Mouse (Mus musculus) heart, adult 2 months (tissue): Measurements from ENCODE around the gene Nup133. TPM values are rescaled to one million over a fixed set of nuclear protein-coding genes. Genes with fewer than 3 reads are reported as not detected.

Source experiments
- DNase-seq, 2 experiments: peaks; one replicate each; pipeline ENCODE4 v3.0.0; 2021
- H3K27ac ChIP-seq: fragments of 200-600 bp; 2 replicates; pipeline ENCODE4 v1.8.1; 2022
- H3K27me3 ChIP-seq: fragments of 200-500 bp; 2 replicates; pipeline ENCODE4 v1.6.1; 2012; ENCODE audit warnings: mild to moderate bottlenecking, low read length, inconsistent platforms, mixed read lengths; ENCODE audit not compliant: control insufficient read depth, insufficient read depth
- H3K36me3 ChIP-seq: fragments of 200-500 bp; 2 replicates; pipeline ENCODE4 v1.6.1; 2012; ENCODE audit warnings: low read length, inconsistent platforms; ENCODE audit not compliant: control insufficient read depth, insufficient read depth
- H3K4me1 ChIP-seq: fragments of 200-500 bp; 2 replicates; pipeline ENCODE4 v1.6.1; 2011; ENCODE audit warnings: low read length; ENCODE audit not compliant: control insufficient read depth, insufficient read depth
- H3K4me3 ChIP-seq: fragments of 200-600 bp; 2 replicates; pipeline ENCODE4 v1.8.1; 2022
- H3K79me2 ChIP-seq: fragments of 200-500 bp; replicated peaks from 2 replicates; pipeline ENCODE4 v1.6.1; 2012; ENCODE audit warnings: mild to moderate bottlenecking, inconsistent platforms, low read length, moderate library complexity, mixed read lengths; ENCODE audit not compliant: control insufficient read depth, insufficient read depth
- H3K9ac ChIP-seq: fragments of 200-500 bp; 2 replicates; pipeline ENCODE4 v1.6.1; 2012; ENCODE audit warnings: low read depth, mild to moderate bottlenecking, control low read depth, inconsistent platforms, low read length, mixed read lengths
- CTCF ChIP-seq: fragments of 200-600 bp; IDR thresholded peaks from 2 replicates; pipeline ENCODE4 v1.8.1; 2022; ENCODE audit warnings: antibody characterized with exemption, mild to moderate bottlenecking, moderate library complexity
- EP300 ChIP-seq: fragments of 200-500 bp; IDR thresholded peaks from 2 replicates; pipeline ENCODE4 v1.6.1; 2011; ENCODE audit warnings: low read depth, low read length, control low read depth; ENCODE audit not compliant: insufficient read depth
- POLR2A ChIP-seq: fragments of 200-500 bp; IDR thresholded peaks from 2 replicates; pipeline ENCODE4 v1.6.1; 2011; ENCODE audit warnings: mild to moderate bottlenecking, low read depth, low read length, control low read depth; ENCODE audit not compliant: insufficient read depth
- WGBS: fragments of 180-500 bp; shearing (Covaris S2); methylation state at CpG from one replicate; pipeline ENCODE4 v1.1.7; 2018; 5-methylcytosine and 5-hydroxymethylcytosine counted together
- intact Hi-C: fragments of 180-260 bp; cut with DNase I; formaldehyde crosslinking; loops from one replicate; pipeline ENCODE4 v1.15.1; 2025
- polyA plus RNA-seq: library from polyadenylated mRNA; depleted of rRNA; stranded (reverse); fragments of >200 nt; gene quantifications from 2 replicates; pipeline ENCODE4 v1.2.3, GENCODE M21; 2012
- total RNA-seq, 2 experiments: library from RNA; stranded (reverse); gene quantifications; 2 replicates each; pipeline ENCODE4 v1.2.3; 2021

Nup133 gene
- total and polyA plus RNA-seq, 3 experiments, result 7.2 to 10.8 (median 9.9) TPM

DNA sequence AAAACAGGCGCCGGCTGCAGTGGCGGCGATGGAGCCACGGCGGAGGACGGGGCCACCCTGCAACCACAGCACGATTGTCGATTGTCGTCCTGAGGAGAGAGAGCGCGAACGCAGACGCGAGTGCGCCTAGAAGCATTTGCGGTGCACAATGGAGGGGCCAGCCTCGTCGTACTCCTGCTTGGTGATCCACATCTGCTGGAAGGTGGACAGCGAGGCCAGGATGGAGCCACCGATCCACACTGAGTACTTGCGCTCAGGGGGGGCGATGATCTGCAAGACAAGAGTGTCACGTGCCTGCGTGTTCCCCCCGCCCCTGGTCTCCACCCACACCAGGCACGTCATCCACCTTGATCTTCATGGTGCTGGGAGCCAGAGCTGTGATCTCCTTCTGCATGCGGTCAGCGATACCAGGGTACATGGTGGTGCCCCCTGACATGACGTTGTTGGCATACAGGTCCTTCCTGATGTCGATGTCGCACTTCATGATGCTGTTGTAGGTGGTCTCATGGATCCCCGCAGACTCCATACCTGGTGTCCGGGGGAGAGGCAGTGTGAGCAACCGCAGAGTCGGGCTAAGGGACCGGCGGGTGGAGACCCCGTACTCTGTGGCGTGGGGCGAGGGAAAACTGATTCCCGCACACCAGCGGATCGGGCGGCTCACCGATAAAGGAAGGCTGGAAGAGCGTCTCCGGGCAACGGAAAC, 57.0 kb downstream of the Nup133 start:
- Histone ChIP-seq H3K4me3 (no peak overlapping the region), H3K9ac (no peak overlapping the region), H3K79me2 (no peaks in the 10 kb centered on the region), H3K27ac (no peak overlapping the region), H3K27me3 (peaks cover 7% of the 10 kb centered on the region), H3K4me1 (no peaks in the 10 kb centered on the region), H3K36me3 (no peaks in the 10 kb centered on the region)
- 8% methylated on average over 49 of the region's 49 CpGs for WGBS
- no peak for TF ChIP-seq EP300
- no peak for TF ChIP-seq POLR2A
- TF ChIP-seq CTCF, result no peak
- DNase-seq, result no peak
- intact Hi-C loops, result no loop called here

DNA sequence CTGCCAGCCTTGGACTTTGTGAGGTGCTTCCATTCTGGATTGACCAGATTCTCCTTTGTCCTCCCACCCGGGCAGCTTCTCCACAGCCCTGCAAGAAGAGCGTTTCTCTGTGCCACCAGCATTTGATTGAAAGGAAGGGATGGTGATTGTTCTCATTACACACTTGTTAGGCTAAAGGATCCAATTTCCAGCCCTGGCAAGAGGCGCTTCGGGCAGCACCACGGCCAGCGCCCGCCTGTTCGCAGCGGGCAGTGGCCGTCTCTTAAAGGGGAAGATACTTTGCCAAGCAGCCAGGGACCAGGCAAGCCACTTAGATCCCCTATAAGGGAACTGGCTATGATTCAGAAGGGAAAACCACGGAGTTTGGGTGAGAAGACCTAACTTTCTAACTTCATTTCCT, 57.8 kb downstream of the Nup133 start:
- DNase-seq, result peak; percentile 17 to 47
- Histone ChIP-seq H3K27ac (no peak overlapping the region), H3K4me3 (no peak overlapping the region), H3K79me2 (no peaks in the 10 kb centered on the region), H3K4me1 (no peaks in the 10 kb centered on the region), H3K36me3 (no peaks in the 10 kb centered on the region), H3K27me3 (peaks cover 7% of the 10 kb centered on the region), H3K9ac (no peak overlapping the region)
- intact Hi-C loops, result no loop called here
- 1% methylated on average over 11 of the region's 11 CpGs for WGBS
- TF ChIP-seq POLR2A (no peak), CTCF (no peak), EP300 (no peak)

DNA sequence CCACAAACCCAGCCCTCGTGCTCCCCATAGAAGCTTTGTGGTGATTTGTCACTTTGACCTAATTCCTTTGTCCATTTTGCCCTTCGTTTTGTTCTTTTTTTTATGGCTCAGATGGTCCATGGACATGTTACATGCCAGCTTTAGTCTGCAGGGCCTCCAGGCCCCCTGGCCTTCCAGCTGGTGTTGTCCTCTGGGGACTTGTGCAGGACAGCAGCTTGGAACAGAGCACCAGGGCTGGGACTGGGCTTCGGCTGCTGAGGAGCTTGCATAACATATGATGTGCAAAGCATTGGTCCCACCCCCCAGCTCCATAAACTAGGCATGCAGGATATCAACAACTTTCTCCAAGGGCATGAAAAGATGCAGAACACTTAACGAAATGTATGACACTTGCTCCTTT, 59.3 kb downstream of the Nup133 start:
- no peak overlapping the region for H3K9ac ChIP-seq
- peaks cover 7% of the 10 kb centered on the region for H3K27me3 ChIP-seq
- intact Hi-C loops, result no loop called here
- H3K79me2 ChIP-seq, result no peaks in the 10 kb centered on the region
- H3K4me1 ChIP-seq, result no peaks in the 10 kb centered on the region
- TF ChIP-seq EP300 (no peak), CTCF (no peak), POLR2A (no peak)
- 57% methylated on average over 4 of the region's 4 CpGs for WGBS
- no peaks in the 10 kb centered on the region for H3K36me3 ChIP-seq
- DNase-seq, result no peak
- H3K27ac ChIP-seq, result no peak overlapping the region
- H3K4me3 ChIP-seq, result no peak overlapping the region

DNA sequence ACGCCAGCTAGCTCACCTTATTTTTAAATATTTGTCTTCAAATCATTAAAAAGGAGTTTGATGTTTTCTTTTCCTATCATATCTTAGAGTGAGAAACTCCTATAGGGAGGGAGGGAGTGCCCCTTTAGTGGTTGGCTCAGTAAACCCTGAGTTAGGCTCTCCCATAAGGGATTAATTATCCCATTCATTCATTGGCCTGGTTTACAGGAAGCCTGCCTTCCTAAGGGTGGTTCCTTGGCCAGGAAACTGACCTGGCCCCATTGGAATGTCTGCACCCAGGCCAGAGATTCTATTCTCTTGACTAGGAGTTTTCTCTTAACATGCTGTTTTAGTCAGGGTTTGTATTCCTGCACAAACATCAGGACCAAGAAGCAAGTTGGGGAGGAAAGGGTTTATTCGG, 61.1 kb downstream of the Nup133 start:
- WGBS, result 61% methylated on average over 2 of the region's 2 CpGs
- no peak overlapping the region for H3K9ac ChIP-seq
- H3K27me3 ChIP-seq, result peaks cover 7% of the 10 kb centered on the region
- no peak for DNase-seq
- no peak overlapping the region for H3K27ac ChIP-seq
- H3K4me3 ChIP-seq, result no peak overlapping the region
- TF ChIP-seq EP300 (no peak), POLR2A (no peak), CTCF (no peak)
- H3K36me3 ChIP-seq, result no peaks in the 10 kb centered on the region
- intact Hi-C loops, result no loop called here
- H3K79me2 ChIP-seq, result no peaks in the 10 kb centered on the region
- no peaks in the 10 kb centered on the region for H3K4me1 ChIP-seq

DNA sequence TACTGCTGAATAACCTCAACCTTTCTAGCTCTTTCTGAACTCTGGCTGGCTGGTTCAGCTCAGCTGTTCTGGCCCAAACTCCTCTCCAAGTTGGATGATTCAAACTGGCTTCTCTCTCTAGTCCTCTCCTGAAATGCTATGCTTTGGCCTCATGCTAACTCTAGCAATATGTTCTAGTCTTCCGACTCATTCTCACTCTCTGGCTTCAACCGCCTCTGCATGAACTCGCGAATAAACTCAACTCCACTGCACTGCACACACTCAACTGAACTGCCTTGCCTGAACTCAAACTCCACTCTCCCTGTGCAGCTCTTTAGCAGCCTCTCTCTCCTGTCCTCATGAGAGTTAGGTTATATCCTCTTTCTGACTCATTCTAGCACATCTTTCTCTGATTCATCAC, 61.9 kb downstream of the Nup133 start:
- peaks cover 4% of the 10 kb centered on the region for H3K27me3 ChIP-seq
- no peak overlapping the region for H3K27ac ChIP-seq
- no peak overlapping the region for H3K9ac ChIP-seq
- intact Hi-C loops, result no loop called here
- no peaks in the 10 kb centered on the region for H3K79me2 ChIP-seq
- H3K36me3 ChIP-seq, result no peaks in the 10 kb centered on the region
- no peak for DNase-seq
- TF ChIP-seq POLR2A, result no peak
- H3K4me3 ChIP-seq, result no peak overlapping the region
- no peaks in the 10 kb centered on the region for H3K4me1 ChIP-seq
- 93% methylated on average over 4 of the region's 4 CpGs for WGBS

DNA sequence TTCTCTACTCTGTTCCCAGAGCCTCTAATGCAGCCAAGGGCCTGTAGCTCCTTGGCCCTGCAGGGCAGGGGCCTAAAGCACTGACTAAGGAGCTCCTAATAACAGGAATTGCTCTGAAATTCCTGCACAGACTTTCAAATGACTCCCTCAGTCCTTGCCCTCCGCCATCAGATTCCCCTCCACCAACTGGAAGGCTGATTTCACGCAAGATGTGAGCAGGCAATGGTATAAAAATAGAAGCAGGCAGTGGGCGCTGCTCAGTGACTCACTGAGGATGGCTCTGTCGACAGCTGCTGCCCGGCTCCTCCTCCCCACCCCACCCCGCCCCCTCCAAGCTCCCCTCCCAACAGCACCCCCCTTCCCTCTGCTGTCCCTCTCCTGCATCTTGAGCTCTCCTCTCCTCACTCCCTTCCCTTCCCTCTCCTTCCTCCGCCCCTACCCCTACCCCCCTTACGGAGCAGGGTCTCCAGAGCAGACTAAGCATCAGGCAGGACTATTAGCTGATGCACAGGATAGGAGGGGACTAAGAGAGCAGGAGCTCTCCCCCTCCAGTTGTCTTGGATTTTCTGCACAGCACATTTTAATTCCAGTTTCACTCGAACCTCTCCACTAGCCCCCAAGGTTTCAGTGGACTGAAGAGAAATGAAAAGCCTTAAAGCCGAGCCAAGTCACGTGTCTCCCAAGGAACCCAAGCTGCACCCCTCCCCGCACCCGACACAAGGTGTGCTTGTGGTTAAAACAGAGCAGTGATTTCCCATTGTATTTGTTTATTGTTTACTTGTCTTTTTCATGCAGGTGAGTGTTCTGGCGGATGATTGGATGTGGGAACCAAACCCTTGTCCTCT, 64.1 kb downstream of the Nup133 start:
- H3K27me3 ChIP-seq, result no peaks in the 10 kb centered on the region
- no peak overlapping the region for H3K27ac ChIP-seq
- 9% methylated on average over 14 of the region's 14 CpGs for WGBS
- H3K79me2 ChIP-seq, result no peaks in the 10 kb centered on the region
- TF ChIP-seq EP300, result no peak
- TF ChIP-seq CTCF, result no peak
- TF ChIP-seq POLR2A, result no peak
- DNase-seq, result no peak
- no peaks in the 10 kb centered on the region for H3K36me3 ChIP-seq
- intact Hi-C loops, result no loop called here
- no peaks in the 10 kb centered on the region for H3K4me1 ChIP-seq
- H3K9ac ChIP-seq, result no peak overlapping the region
- H3K4me3 ChIP-seq, result no peak overlapping the region
